Comparison of ENCODE assay signal across 8 mouse cellular contexts in the genomic region with DNA sequence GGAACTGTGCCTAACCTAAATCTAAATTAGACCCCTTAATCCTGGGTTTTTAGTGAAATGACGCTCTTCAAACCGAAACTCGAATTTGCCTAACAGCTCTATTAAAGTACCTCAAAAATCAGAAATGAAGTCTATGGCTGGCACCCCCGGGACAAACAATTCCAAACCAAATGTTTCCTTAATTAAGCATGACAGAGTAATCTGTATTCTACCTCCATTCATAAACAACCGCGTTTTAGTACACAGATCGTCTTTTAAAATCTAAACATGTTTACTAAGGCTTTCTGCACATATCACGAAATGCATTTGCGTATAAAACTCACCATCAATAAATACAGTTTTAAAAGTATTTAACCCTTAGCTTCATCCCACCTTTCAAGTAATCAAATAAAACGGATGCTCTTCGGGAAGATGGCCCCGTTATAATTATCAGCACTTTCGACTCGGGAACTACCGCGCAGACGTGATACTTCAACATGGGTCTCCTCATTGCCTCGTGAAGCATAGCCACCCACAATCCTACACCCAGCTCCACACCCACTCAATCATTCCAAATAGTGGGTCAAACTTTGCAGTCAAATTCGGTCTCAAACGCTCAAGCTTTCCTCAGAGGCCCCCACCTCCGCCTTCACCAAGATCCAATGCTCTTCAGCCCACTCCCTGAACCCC. TPM values are rescaled to one million over a fixed set of nuclear protein-coding genes. Genes with fewer than 3 reads are reported as not detected.
DNase-seq lines count a peak whose midpoint lies in the region; ATAC-seq lines count a peak whose summit lies in the region.

No protein-coding gene starts in this region.

- WGBS in lung, embryonic 15.5 days, result under 1% methylated on average over 21 of the region's 21 CpGs
- 2% methylated on average over 21 of the region's 21 CpGs for WGBS in hindbrain, embryonic 12.5 days
- WGBS in midbrain, embryonic 10.5 days, result 5% methylated on average over 21 of the region's 21 CpGs

- H3K4me1 ChIP-seq in lung, embryonic 15.5 days, result peaks cover 22% of the 10 kb centered on the region
- peaks cover 13% of the 10 kb centered on the region for H3K4me1 ChIP-seq in hindbrain, embryonic 12.5 days
- H3K4me1 ChIP-seq in midbrain, embryonic 10.5 days, result peaks cover 16% of the 10 kb centered on the region

- peak overlapping the region; percentile 80 for H3K4me3 ChIP-seq in lung, embryonic 15.5 days
- H3K4me3 ChIP-seq in hindbrain, embryonic 12.5 days, result peak overlapping the region; percentile 69
- H3K4me3 ChIP-seq in midbrain, embryonic 10.5 days, result peak overlapping the region; percentile 76

- no peak for DNase-seq in lung, postnatal 4 days
- peak; percentile 67 for DNase-seq in embryo, embryonic 11 days
- DNase-seq in midbrain, embryonic 10.5 days (ENCODE audit: low spot score), result no peak
- DNase-seq in left cerebral cortex, adult 9 months (ENCODE audit: low spot score in 2 of 2), result no peak
- no peak for DNase-seq in cerebellum, postnatal 36 days
- DNase-seq in right cerebral cortex, adult 18-20 months, result no peak

- peaks cover 8% of the 10 kb centered on the region; the same call in 1 of the 2 replicates for H3K9me3 ChIP-seq in lung, embryonic 15.5 days
- peaks cover 27% of the 10 kb centered on the region for H3K9me3 ChIP-seq in hindbrain, embryonic 12.5 days (replicated peaks)
- peaks cover 43% of the 10 kb centered on the region for H3K9me3 ChIP-seq in midbrain, embryonic 10.5 days (replicated peaks)

- no peaks in the 10 kb centered on the region for H3K27me3 ChIP-seq in lung, embryonic 15.5 days
- no peaks in the 10 kb centered on the region for H3K27me3 ChIP-seq in hindbrain, embryonic 12.5 days
- H3K27me3 ChIP-seq in midbrain, embryonic 10.5 days (ENCODE audit: low read depth, poor library complexity, severe bottlenecking), result no peaks in the 10 kb centered on the region

- peak; percentile 24; the same call in 1 of the 2 replicates for ATAC-seq in lung, embryonic 15.5 days (ENCODE audit: borderline replicate concordance, extremely low read depth, low FRiP score, low TSS enrichment)
- peak; percentile 53 for ATAC-seq in hindbrain, embryonic 12.5 days (ENCODE audit: low FRiP score)

- H3K36me3 ChIP-seq in lung, embryonic 15.5 days, result peaks cover 26% of the 10 kb centered on the region
- peaks cover 33% of the 10 kb centered on the region for H3K36me3 ChIP-seq in hindbrain, embryonic 12.5 days
- peaks cover 52% of the 10 kb centered on the region for H3K36me3 ChIP-seq in midbrain, embryonic 10.5 days

- H3K4me2 ChIP-seq in lung, embryonic 15.5 days, result peak overlapping the region; percentile 78
- H3K4me2 ChIP-seq in hindbrain, embryonic 12.5 days (replicated peaks), result peak overlapping the region; percentile 59

- peak overlapping the region; percentile 89 for H3K9ac ChIP-seq in lung, embryonic 15.5 days
- peak overlapping the region; percentile 85 for H3K9ac ChIP-seq in hindbrain, embryonic 12.5 days

- peak overlapping the region; percentile 87 for H3K27ac ChIP-seq in lung, embryonic 15.5 days
- peak overlapping the region; percentile 95 for H3K27ac ChIP-seq in hindbrain, embryonic 12.5 days
- H3K27ac ChIP-seq in midbrain, embryonic 10.5 days (replicated peaks), result peak overlapping the region; percentile 98

RNA-seq across cellular contexts. Expression of gene Zfp146, which starts 0.5 kb away (rescaled TPM):
- 16.6 and 18.4 TPM in 2 replicates for polyA plus RNA-seq in lung, embryonic 15.5 days (2015; fragmentation: Nextera tagmentation; extraction: Ambion mirVana)
- polyA plus RNA-seq in hindbrain, embryonic 12.5 days (2016; fragmentation: Nextera tagmentation; extraction: Ambion mirVana), result 17.6 and 20.2 TPM in 2 replicates
- polyA plus RNA-seq in midbrain, embryonic 10.5 days (2016; fragmentation: Nextera tagmentation; extraction: Ambion mirVana), result 17.0 and 21.2 TPM in 2 replicates

RNA-seq across cellular contexts. Expression of gene Cox7a1, which starts 14.9 kb away (rescaled TPM):
- 17.7 and 18.9 TPM in 2 replicates for polyA plus RNA-seq in lung, embryonic 15.5 days (2015; fragmentation: Nextera tagmentation; extraction: Ambion mirVana)
- 3.5 and 3.6 TPM in 2 replicates for polyA plus RNA-seq in hindbrain, embryonic 12.5 days (2016; fragmentation: Nextera tagmentation; extraction: Ambion mirVana)
- 4.1 and 7.2 TPM in 2 replicates for polyA plus RNA-seq in midbrain, embryonic 10.5 days (2016; fragmentation: Nextera tagmentation; extraction: Ambion mirVana)

RNA-seq across cellular contexts. Expression of gene Capns1, which starts 29.6 kb away (rescaled TPM):
- polyA plus RNA-seq in lung, embryonic 15.5 days (2015; fragmentation: Nextera tagmentation; extraction: Ambion mirVana), result 97.0 and 104 TPM in 2 replicates
- polyA plus RNA-seq in hindbrain, embryonic 12.5 days (2016; fragmentation: Nextera tagmentation; extraction: Ambion mirVana), result 78.0 and 80.0 TPM in 2 replicates
- polyA plus RNA-seq in midbrain, embryonic 10.5 days (2016; fragmentation: Nextera tagmentation; extraction: Ambion mirVana), result 52.1 and 55.5 TPM in 2 replicates

RNA-seq across cellular contexts. Expression of gene Zfp382, which starts 47.3 kb away (rescaled TPM):
- polyA plus RNA-seq in lung, embryonic 15.5 days (2015; fragmentation: Nextera tagmentation; extraction: Ambion mirVana), result 12.5 and 13.5 TPM in 2 replicates
- polyA plus RNA-seq in hindbrain, embryonic 12.5 days (2016; fragmentation: Nextera tagmentation; extraction: Ambion mirVana), result 14.0 and 14.6 TPM in 2 replicates
- polyA plus RNA-seq in midbrain, embryonic 10.5 days (2016; fragmentation: Nextera tagmentation; extraction: Ambion mirVana), result 10.6 and 13.0 TPM in 2 replicates
